Mouse (Mus musculus) induced T-regulatory cell, adult 2 months (primary cell): Measurements from ENCODE around the gene Sema6c.
"Not testable (repeated sequence)": the region's sequence is repeated elsewhere in the genome, so short reads cannot be mapped to it uniquely, and the experiment has no call there.

Experiments
- DNase-seq: peaks from one replicate; pipeline ENCODE4 v3.0.0-alpha.2; 2012; ENCODE audit warnings: low read depth

Gene Sema6c

GRCm38 (mm10) chr3:95159987-95160963 lies at the start of gene Sema6c:
TSS of gene Sema6c (plus strand) at chr3:95160457.
- peak; percentile 93 for DNase-seq

- peak; percentile 92 for DNase-seq
Measured at GRCm38 (mm10) chr3:95110911-95111726, 49.1 kb upstream of the Sema6c start, which contains the start of gene Vps72. TSS of gene Vps72 (plus strand) at chr3:95111022.

GRCm38 (mm10) chr3:95112760-95113159 lies 47.5 kb upstream of the Sema6c start:
- DNase-seq, result no peak

- no peak for DNase-seq
Measured at GRCm38 (mm10) chr3:95117751-95118150, 42.5 kb upstream of the Sema6c start.

- DNase-seq, result no peak
Measured at GRCm38 (mm10) chr3:95121580-95121979, 38.7 kb upstream of the Sema6c start.

- DNase-seq, result peak; percentile 44
Measured at GRCm38 (mm10) chr3:95124246-95124645, 36.0 kb upstream of the Sema6c start, which contains the start of gene Tmod4. TSS of gene Tmod4 (plus strand) at chr3:95124476.

- no peak for DNase-seq
Measured at GRCm38 (mm10) chr3:95124972-95125371, 35.3 kb upstream of the Sema6c start.

GRCm38 (mm10) chr3:95129226-95129651 lies 31.0 kb upstream of the Sema6c start:
- no peak for DNase-seq

GRCm38 (mm10) chr3:95130081-95130480 lies 30.2 kb upstream of the Sema6c start:
- DNase-seq, result no peak

GRCm38 (mm10) chr3:95132389-95132788 lies 27.9 kb upstream of the Sema6c start:
- not testable (repeated sequence) for DNase-seq

- DNase-seq, result no peak
Measured at GRCm38 (mm10) chr3:95133176-95133575, 27.1 kb upstream of the Sema6c start.

- peak; percentile 96 for DNase-seq
Measured at GRCm38 (mm10) chr3:95133680-95134101, 26.6 kb upstream of the Sema6c start, which contains the start of the genes Scnm1 and Lysmd1. TSS of gene Scnm1 (minus strand) at chr3:95134011. TSS of gene Lysmd1 (plus strand) at chr3:95134088.

- not testable (repeated sequence) for DNase-seq
Measured at GRCm38 (mm10) chr3:95134133-95134532, 26.1 kb upstream of the Sema6c start.

- peak; percentile 67 for DNase-seq
Measured at GRCm38 (mm10) chr3:95135023-95135422, 25.2 kb upstream of the Sema6c start.

- peak; percentile 88 for DNase-seq
Measured at GRCm38 (mm10) chr3:95135433-95136052, 24.7 kb upstream of the Sema6c start.

GRCm38 (mm10) chr3:95136336-95136735 lies 23.9 kb upstream of the Sema6c start:
- DNase-seq, result no peak

- peak; percentile 16 for DNase-seq
Measured at GRCm38 (mm10) chr3:95139586-95140288, 20.5 kb upstream of the Sema6c start.

GRCm38 (mm10) chr3:95140289-95140595 lies 20.0 kb upstream of the Sema6c start:
- DNase-seq, result peak; percentile 24

GRCm38 (mm10) chr3:95140795-95141194 lies 19.5 kb upstream of the Sema6c start:
- DNase-seq, result no peak

GRCm38 (mm10) chr3:95141474-95141873 lies 18.8 kb upstream of the Sema6c start:
- peak; percentile 86 for DNase-seq

GRCm38 (mm10) chr3:95141952-95142616 lies 18.2 kb upstream of the Sema6c start, which contains the start of gene Tnfaip8l2:
TSS of gene Tnfaip8l2 (minus strand) at chr3:95142360.
- peak; percentile 84 for DNase-seq
